Comparison of ENCODE assay signal across 16 mouse cellular contexts in the genomic region with DNA sequence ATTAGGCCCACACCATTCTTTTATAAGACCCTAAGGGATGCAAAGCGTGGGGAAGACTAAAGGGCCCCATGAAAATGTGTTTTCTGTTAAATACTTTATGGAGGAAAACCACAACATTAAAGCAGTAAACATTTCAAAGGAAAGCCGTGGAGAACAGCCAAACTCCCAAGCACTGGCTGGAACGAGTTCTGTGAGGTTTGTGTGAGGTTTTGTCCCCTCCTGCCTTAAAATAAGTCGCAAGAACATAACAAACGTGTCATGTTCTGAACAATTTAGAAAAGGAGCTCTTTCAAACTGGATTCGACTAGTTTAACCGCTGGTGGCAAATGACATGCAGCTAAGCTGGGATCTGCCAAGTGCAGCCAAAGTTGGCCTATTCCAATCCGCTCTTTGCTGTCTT.
DNase-seq lines count a peak whose midpoint lies in the region; ATAC-seq and TF ChIP-seq lines count a peak whose summit lies in the region.
"Had no signal": no experiment of that assay in that cellular context is flagged by ENCODE, and none has a peak within 500 bp of the region (broad histone marks: within the 10 kb centered on the region; RNA-seq: fewer than 3 reads in every experiment).

No protein-coding gene starts in this region.

- ATAC-seq in embryonic facial prominence, embryonic 11.5 days (replicated peaks; ENCODE audit: insufficient number of reproducible peaks, low FRiP score, low TSS enrichment, low read depth), result no peak
- no peak for ATAC-seq in stomach, embryonic 16.5 days (ENCODE audit: insufficient read depth, low FRiP score)
- ATAC-seq in stomach, postnatal 0 days (ENCODE audit: low FRiP score, low TSS enrichment), result no peak
- 0 out of 2 replicates have a peak, but pooled peaks have one; percentile 35 for ATAC-seq in limb, embryonic 15.5 days (ENCODE audit: insufficient number of reproducible peaks, low FRiP score, low TSS enrichment, low read depth)
- ATAC-seq: Patski had no signal

- H3K4me1 ChIP-seq in embryonic facial prominence, embryonic 11.5 days (ENCODE audit: control insufficient read depth, insufficient read depth, low read length), result no peaks in the 10 kb centered on the region
- no peaks in the 10 kb centered on the region for H3K4me1 ChIP-seq in embryonic facial prominence, embryonic 10.5 days
- no peaks in the 10 kb centered on the region for H3K4me1 ChIP-seq in stomach, embryonic 16.5 days (ENCODE audit: control insufficient read depth, insufficient read depth, low read length)
- H3K4me1 ChIP-seq in stomach, postnatal 0 days (replicated peaks; ENCODE audit: control insufficient read depth, insufficient read depth), result no peaks in the 10 kb centered on the region
- peaks cover 11% of the 10 kb centered on the region; the same call in 1 of the 2 replicates for H3K4me1 ChIP-seq in limb, embryonic 15.5 days
- H3K4me1 ChIP-seq: heart, embryonic 10.5 days; liver, embryonic 15.5 days; midbrain, embryonic 12.5 days had no signal

- no peak overlapping the region for H3K4me2 ChIP-seq in embryonic facial prominence, embryonic 11.5 days (ENCODE audit: low read depth, low read length)
- H3K4me2 ChIP-seq in stomach, embryonic 16.5 days (ENCODE audit: low read depth, low read length), result no peak overlapping the region
- H3K4me2 ChIP-seq in stomach, postnatal 0 days (replicated peaks; ENCODE audit: low read depth), result no peak overlapping the region
- H3K4me2 ChIP-seq in limb, embryonic 15.5 days, result no peak overlapping the region
- H3K4me2 ChIP-seq: liver, embryonic 15.5 days; midbrain, embryonic 12.5 days had no signal

- H3K9ac ChIP-seq in embryonic facial prominence, embryonic 11.5 days (replicated peaks; ENCODE audit: low read length), result no peak overlapping the region
- H3K9ac ChIP-seq in stomach, embryonic 16.5 days (ENCODE audit: low read length), result no peak overlapping the region
- H3K9ac ChIP-seq in stomach, postnatal 0 days (ENCODE audit: low read length), result no peak overlapping the region
- H3K9ac ChIP-seq in limb, embryonic 15.5 days, result no peak overlapping the region
- H3K9ac ChIP-seq: liver, embryonic 15.5 days; midbrain, embryonic 12.5 days had no signal

- no peak for TF ChIP-seq CTCF in stomach, postnatal 0 days (IDR thresholded peaks at IDR 0.05; ENCODE audit: low read depth)
- no peak for TF ChIP-seq CTCF in layer of hippocampus, adult 2 months (conservative IDR thresholded peaks at IDR 0.05)

- H3K4me3 ChIP-seq in embryonic facial prominence, embryonic 11.5 days (ENCODE audit: low read depth, low read length), result no peak overlapping the region
- H3K4me3 ChIP-seq in embryonic facial prominence, embryonic 10.5 days, result no peak overlapping the region
- H3K4me3 ChIP-seq in stomach, embryonic 16.5 days (replicated peaks; ENCODE audit: low read length), result no peak overlapping the region
- no peak overlapping the region for H3K4me3 ChIP-seq in stomach, postnatal 0 days (ENCODE audit: low read depth, low read length)
- H3K4me3 ChIP-seq in limb, embryonic 15.5 days, result no peak overlapping the region
- no peak overlapping the region for H3K4me3 ChIP-seq in layer of hippocampus, adult 2 months
- H3K4me3 ChIP-seq: heart, embryonic 10.5 days; liver, embryonic 15.5 days; midbrain, embryonic 12.5 days had no signal

- WGBS in embryonic facial prominence, embryonic 11.5 days, result 63% methylated on average over 8 of the region's 8 CpGs
- WGBS in embryonic facial prominence, embryonic 10.5 days, result 63% methylated on average over 8 of the region's 8 CpGs
- WGBS in stomach, embryonic 16.5 days, result 50% methylated on average over 8 of the region's 8 CpGs
- WGBS in stomach, postnatal 0 days, result 46% methylated on average over 8 of the region's 8 CpGs
- 18% methylated on average over 8 of the region's 8 CpGs for WGBS in limb, embryonic 15.5 days

- no peaks in the 10 kb centered on the region for H3K9me3 ChIP-seq in embryonic facial prominence, embryonic 11.5 days (replicated peaks; ENCODE audit: control insufficient read depth, low read length)
- 0 out of 2 replicates have a peak, but pooled peaks cover 2% of the 10 kb centered on the region for H3K9me3 ChIP-seq in embryonic facial prominence, embryonic 10.5 days
- no peaks in the 10 kb centered on the region for H3K9me3 ChIP-seq in stomach, embryonic 16.5 days (replicated peaks; ENCODE audit: control insufficient read depth, low read length)
- no peaks in the 10 kb centered on the region for H3K9me3 ChIP-seq in stomach, postnatal 0 days (ENCODE audit: control insufficient read depth, low read length)
- no peaks in the 10 kb centered on the region for H3K9me3 ChIP-seq in limb, embryonic 15.5 days
- H3K9me3 ChIP-seq: heart, embryonic 10.5 days; liver, embryonic 15.5 days; midbrain, embryonic 12.5 days had no signal

- no peak overlapping the region for H3K27ac ChIP-seq in embryonic facial prominence, embryonic 11.5 days (replicated peaks; ENCODE audit: low read depth, low read length)
- no peak overlapping the region for H3K27ac ChIP-seq in embryonic facial prominence, embryonic 10.5 days (replicated peaks)
- peak overlapping the region; percentile 19; the same call in 1 of the 2 replicates for H3K27ac ChIP-seq in stomach, embryonic 16.5 days (ENCODE audit: low read length)
- H3K27ac ChIP-seq in stomach, postnatal 0 days (replicated peaks), result no peak overlapping the region
- H3K27ac ChIP-seq in limb, embryonic 15.5 days, result peak overlapping the region; percentile 71
- H3K27ac ChIP-seq in layer of hippocampus, adult 2 months, result no peak overlapping the region
- H3K27ac ChIP-seq: heart, embryonic 10.5 days; liver, embryonic 15.5 days; midbrain, embryonic 12.5 days had no signal

- H3K27me3 ChIP-seq in embryonic facial prominence, embryonic 11.5 days (ENCODE audit: control insufficient read depth, insufficient read depth, low read length), result no peaks in the 10 kb centered on the region
- H3K27me3 ChIP-seq in embryonic facial prominence, embryonic 10.5 days (replicated peaks; ENCODE audit: low read depth, poor library complexity, severe bottlenecking), result no peaks in the 10 kb centered on the region
- no peaks in the 10 kb centered on the region for H3K27me3 ChIP-seq in stomach, embryonic 16.5 days (ENCODE audit: control insufficient read depth, insufficient read depth, low read length)
- no peaks in the 10 kb centered on the region for H3K27me3 ChIP-seq in stomach, postnatal 0 days (ENCODE audit: control insufficient read depth, insufficient read depth, low read length)
- H3K27me3 ChIP-seq in limb, embryonic 15.5 days, result no peaks in the 10 kb centered on the region
- H3K27me3 ChIP-seq: liver, embryonic 15.5 days; midbrain, embryonic 12.5 days had no signal

- no peaks in the 10 kb centered on the region for H3K36me3 ChIP-seq in embryonic facial prominence, embryonic 11.5 days (replicated peaks; ENCODE audit: control insufficient read depth, insufficient read depth, low read depth, low read length)
- no peaks in the 10 kb centered on the region for H3K36me3 ChIP-seq in embryonic facial prominence, embryonic 10.5 days (replicated peaks)
- H3K36me3 ChIP-seq in stomach, embryonic 16.5 days (ENCODE audit: control insufficient read depth, insufficient read depth, low read length), result no peaks in the 10 kb centered on the region
- H3K36me3 ChIP-seq in stomach, postnatal 0 days (ENCODE audit: control insufficient read depth, insufficient read depth, low read length), result no peaks in the 10 kb centered on the region
- no peaks in the 10 kb centered on the region for H3K36me3 ChIP-seq in limb, embryonic 15.5 days
- H3K36me3 ChIP-seq: heart, embryonic 10.5 days; liver, embryonic 15.5 days; midbrain, embryonic 12.5 days had no signal

- peak; percentile 38 for DNase-seq in embryonic facial prominence, embryonic 11.5 days (ENCODE audit: low spot score)
- no peak for DNase-seq in embryonic facial prominence, embryonic 10.5 days (ENCODE audit: low spot score)
- no peak for DNase-seq in stomach, postnatal 0 days (ENCODE audit: low spot score)
- DNase-seq in kidney, postnatal 10 days, result peak; percentile 53
- DNase-seq in layer of hippocampus, adult 2 months (ENCODE audit: low spot score in 2 of 2), result no peak
- no peak for DNase-seq in Muller cell, postnatal 12 days (ENCODE audit: inconsistent ontology term)
- DNase-seq: cerebellum, adult 11 months; cerebellum, postnatal 36 days; gastrocnemius, postnatal 25 days; lung, postnatal 4 days had no signal

- TF ChIP-seq EP300 in stomach, postnatal 0 days (optimal IDR thresholded peaks at IDR 0.05), result no peak

Comparison
In these comparisons a context has a peak if more than half of its experiments do, and no peak if none do; other contexts are left out.
1. DNase-seq: peak in embryonic facial prominence, embryonic 11.5 days (single experiment) and kidney, postnatal 10 days (single experiment); none in embryonic facial prominence, embryonic 10.5 days (single experiment), stomach, postnatal 0 days (single experiment), layer of hippocampus, adult 2 months (0 of 2) and Muller cell, postnatal 12 days (single experiment).
2. H3K27ac ChIP-seq: peak in stomach, embryonic 16.5 days (single experiment) and limb, embryonic 15.5 days (single experiment); none in embryonic facial prominence, embryonic 11.5 days (single experiment), embryonic facial prominence, embryonic 10.5 days (single experiment), stomach, postnatal 0 days (single experiment) and layer of hippocampus, adult 2 months (single experiment).